Mouse (Mus musculus): Measurements from ENCODE around the gene Gm20388. TPM values are rescaled to one million over a fixed set of nuclear protein-coding genes. Genes with fewer than 3 reads are reported as not detected.

Gm20388 gene
- polyA plus RNA-seq, 1 experiment = 23.9 TPM

DNA sequence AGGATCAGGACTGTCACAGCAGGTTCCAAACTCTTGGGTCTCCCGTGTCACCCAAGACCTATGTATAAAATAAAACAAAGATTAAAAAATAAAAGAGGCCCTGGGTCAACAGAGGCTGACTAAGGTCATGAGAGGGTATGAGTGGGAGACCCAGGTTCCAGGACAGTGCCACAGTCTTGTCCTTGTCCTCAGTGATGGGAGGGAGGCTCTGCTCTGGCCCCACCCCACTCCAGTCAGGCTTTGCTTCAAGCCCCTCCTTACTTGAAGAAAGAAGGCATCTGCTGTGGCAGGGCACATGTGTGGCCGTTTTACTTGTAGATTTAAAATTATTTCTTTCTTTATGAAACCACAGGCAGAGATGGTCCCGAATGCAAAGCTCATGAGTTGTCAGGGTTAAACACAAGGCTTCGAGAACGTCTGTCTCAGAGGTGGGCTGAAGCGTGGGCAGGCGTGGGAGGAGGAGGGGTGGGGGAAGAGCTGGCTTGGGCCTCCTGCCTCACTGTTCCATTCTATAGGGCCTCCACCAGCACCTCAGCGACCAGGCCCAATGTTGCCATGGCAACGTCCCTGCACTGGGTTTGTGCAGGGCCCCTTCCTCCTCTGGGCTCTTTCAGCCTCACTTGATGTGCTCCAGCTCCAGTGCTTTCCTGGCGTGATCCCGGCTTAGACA is 4188.4 kb downstream of the Gm20388 start:
- no peaks in the 10 kb centered on the region for H3K4me1 ChIP-seq (ENCODE audit: control insufficient read depth, insufficient read depth, low read length)
- H3K4me3 ChIP-seq (ENCODE audit: insufficient read depth, low read length) = no peak overlapping the region
- TF ChIP-seq POLR2A (IDR thresholded peaks at IDR 0.05; ENCODE audit: extremely low read depth, insufficient read depth, low read length) (no peak), CTCF (IDR thresholded peaks at IDR 0.05; ENCODE audit: extremely low read depth, insufficient read depth, low read length) (no peak)
- H3K27ac ChIP-seq (ENCODE audit: insufficient read depth, low read length) = no peak overlapping the region

- Histone ChIP-seq H3K4me3 (ENCODE audit: insufficient read depth, low read length) (no peak overlapping the region), H3K27ac (ENCODE audit: insufficient read depth, low read length) (no peak overlapping the region), H3K4me1 (ENCODE audit: control insufficient read depth, insufficient read depth, low read length) (no peaks in the 10 kb centered on the region)
- TF ChIP-seq POLR2A (IDR thresholded peaks at IDR 0.05; ENCODE audit: extremely low read depth, insufficient read depth, low read length) (no peak), CTCF (IDR thresholded peaks at IDR 0.05; ENCODE audit: extremely low read depth, insufficient read depth, low read length) (no peak)
These were observed 4189.0 kb downstream of the Gm20388 start for GRCm38 (mm10) chr8:124099623-124099965.

- H3K4me3 ChIP-seq (ENCODE audit: insufficient read depth, low read length) = no peak overlapping the region
- H3K4me1 ChIP-seq (ENCODE audit: control insufficient read depth, insufficient read depth, low read length) = no peaks in the 10 kb centered on the region
- TF ChIP-seq POLR2A (IDR thresholded peaks at IDR 0.05; ENCODE audit: extremely low read depth, insufficient read depth, low read length) = no peak
- TF ChIP-seq CTCF (IDR thresholded peaks at IDR 0.05; ENCODE audit: extremely low read depth, insufficient read depth, low read length) = no peak
- H3K27ac ChIP-seq (ENCODE audit: insufficient read depth, low read length) = no peak overlapping the region
These were observed 4195.2 kb downstream of the Gm20388 start for GRCm38 (mm10) chr8:124105869-124106268.

GRCm38 (mm10) chr8:124106328-124107195 is 4195.9 kb downstream of the Gm20388 start:
- TF ChIP-seq POLR2A (IDR thresholded peaks at IDR 0.05; ENCODE audit: extremely low read depth, insufficient read depth, low read length) = no peak
- TF ChIP-seq CTCF (IDR thresholded peaks at IDR 0.05; ENCODE audit: extremely low read depth, insufficient read depth, low read length) = no peak
- Histone ChIP-seq H3K27ac (ENCODE audit: insufficient read depth, low read length) (no peak overlapping the region), H3K4me3 (ENCODE audit: insufficient read depth, low read length) (no peak overlapping the region)

DNA sequence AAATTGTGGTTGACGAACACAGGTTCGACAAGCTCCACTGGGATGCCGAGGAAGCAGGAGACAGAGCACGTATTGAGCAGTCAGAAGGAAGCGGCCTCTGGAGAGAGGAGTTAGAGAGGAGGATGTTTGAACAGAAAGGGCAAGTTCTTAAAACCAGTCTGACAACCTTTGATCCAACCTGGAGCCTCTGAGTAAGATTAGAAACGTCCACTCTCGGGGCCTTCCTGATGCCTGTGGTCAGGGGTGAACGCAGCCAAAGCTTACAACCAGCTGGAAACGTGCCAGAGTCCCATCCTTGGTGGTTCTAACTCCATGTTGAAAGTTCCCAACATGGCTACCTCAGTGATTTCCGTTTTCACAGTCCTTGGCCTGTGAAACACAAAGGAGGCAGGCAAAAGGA is 4202.5 kb downstream of the Gm20388 start:
- H3K27ac ChIP-seq (ENCODE audit: insufficient read depth, low read length) = no peak overlapping the region
- H3K4me1 ChIP-seq (ENCODE audit: control insufficient read depth, insufficient read depth, low read length) = no peaks in the 10 kb centered on the region
- no peak overlapping the region for H3K4me3 ChIP-seq (ENCODE audit: insufficient read depth, low read length)
- no peak for TF ChIP-seq POLR2A (IDR thresholded peaks at IDR 0.05; ENCODE audit: extremely low read depth, insufficient read depth, low read length)

More at GRCm38 (mm10) chr8:124106328-124107195, 4195.9 kb downstream of the Gm20388 start:
- H3K4me1 ChIP-seq (ENCODE audit: control insufficient read depth, insufficient read depth, low read length) = no peaks in the 10 kb centered on the region

- H3K27ac ChIP-seq (ENCODE audit: insufficient read depth, low read length) = no peak overlapping the region
- H3K4me1 ChIP-seq (ENCODE audit: control insufficient read depth, insufficient read depth, low read length) = no peaks in the 10 kb centered on the region
- no peak overlapping the region for H3K4me3 ChIP-seq (ENCODE audit: insufficient read depth, low read length)
- TF ChIP-seq POLR2A (IDR thresholded peaks at IDR 0.05; ENCODE audit: extremely low read depth, insufficient read depth, low read length) = no peak
- no peak for TF ChIP-seq CTCF (IDR thresholded peaks at IDR 0.05; ENCODE audit: extremely low read depth, insufficient read depth, low read length)
These were observed 4214.6 kb downstream of the Gm20388 start for GRCm38 (mm10) chr8:124125241-124125640.

DNA sequence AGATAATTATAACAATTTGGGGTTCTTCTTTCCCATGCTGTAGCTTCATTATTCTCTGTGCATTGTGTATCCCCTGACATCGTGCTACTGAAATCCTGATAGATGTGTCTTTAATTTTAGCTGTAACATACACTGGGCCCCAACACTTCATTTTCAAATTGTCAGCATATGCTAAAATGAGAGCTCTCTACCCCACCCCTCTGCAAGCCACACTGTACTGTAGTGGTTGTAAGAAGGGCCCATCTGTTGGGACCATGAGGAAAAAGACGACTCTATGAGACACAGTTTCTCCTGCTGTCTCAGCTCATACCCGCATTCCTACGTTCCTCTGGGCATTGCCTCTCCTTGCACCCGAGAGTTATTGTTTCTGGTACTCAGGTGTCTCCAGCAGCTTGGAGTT is 4226.6 kb downstream of the Gm20388 start:
- Histone ChIP-seq H3K4me1 (ENCODE audit: control insufficient read depth, insufficient read depth, low read length) (peaks cover 1% of the 10 kb centered on the region), H3K27ac (ENCODE audit: insufficient read depth, low read length) (no peak overlapping the region), H3K4me3 (ENCODE audit: insufficient read depth, low read length) (no peak overlapping the region)
- TF ChIP-seq CTCF (IDR thresholded peaks at IDR 0.05; ENCODE audit: extremely low read depth, insufficient read depth, low read length) (no peak), POLR2A (IDR thresholded peaks at IDR 0.05; ENCODE audit: extremely low read depth, insufficient read depth, low read length) (no peak)

GRCm38 (mm10) chr8:124140211-124140790 is 4229.7 kb downstream of the Gm20388 start:
- TF ChIP-seq CTCF (IDR thresholded peaks at IDR 0.05; ENCODE audit: extremely low read depth, insufficient read depth, low read length) = no peak
- TF ChIP-seq POLR2A (IDR thresholded peaks at IDR 0.05; ENCODE audit: extremely low read depth, insufficient read depth, low read length) = no peak
- H3K4me1 ChIP-seq (ENCODE audit: control insufficient read depth, insufficient read depth, low read length) = peaks cover 3% of the 10 kb centered on the region
- H3K27ac ChIP-seq (ENCODE audit: insufficient read depth, low read length) = no peak overlapping the region
- H3K4me3 ChIP-seq (ENCODE audit: insufficient read depth, low read length) = no peak overlapping the region

GRCm38 (mm10) chr8:124140868-124141431 is 4230.3 kb downstream of the Gm20388 start:
- Histone ChIP-seq H3K4me1 (ENCODE audit: control insufficient read depth, insufficient read depth, low read length) (peaks cover 3% of the 10 kb centered on the region), H3K4me3 (ENCODE audit: insufficient read depth, low read length) (no peak overlapping the region), H3K27ac (ENCODE audit: insufficient read depth, low read length) (no peak overlapping the region)
- TF ChIP-seq POLR2A (IDR thresholded peaks at IDR 0.05; ENCODE audit: extremely low read depth, insufficient read depth, low read length) (no peak), CTCF (IDR thresholded peaks at IDR 0.05; ENCODE audit: extremely low read depth, insufficient read depth, low read length) (no peak)

Measured in cortical plate, adult 2 months (tissue).